Mouse (Mus musculus): ENCODE measurements around the gene 9530068E07Rik. TPM values are rescaled to one million over a fixed set of nuclear protein-coding genes. Genes with fewer than 3 reads are reported as not detected.

9530068E07Rik gene
- total and polyA plus RNA-seq, 3 experiments: 75.7 to 85.9 TPM; not detected in 1

DNA sequence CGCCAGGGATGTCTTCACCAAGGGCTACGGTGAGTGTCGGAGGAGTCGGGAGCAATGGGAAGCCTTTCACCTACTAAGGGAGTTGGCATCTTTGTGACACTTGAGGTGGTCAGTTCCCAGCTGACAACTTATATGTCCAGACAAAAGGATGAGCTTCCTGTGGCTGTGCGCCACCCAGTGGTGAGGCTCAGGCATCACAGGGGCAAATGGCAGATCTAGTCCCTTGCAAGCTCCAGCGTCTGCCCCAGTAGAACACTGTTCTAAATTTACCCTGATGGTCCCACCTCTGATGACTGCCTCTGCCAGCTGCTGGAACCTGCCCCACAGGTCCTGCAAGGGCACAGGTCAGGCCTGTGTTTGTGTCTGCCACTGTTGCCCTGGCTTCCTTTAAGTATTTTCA, 21.9 kb upstream of the 9530068E07Rik start:
- no peaks in the 10 kb centered on the region for H3K9me3 ChIP-seq (replicated peaks; ENCODE audit: insufficient read depth, low read length)
- H3K4me1 ChIP-seq (ENCODE audit: control insufficient read depth in 1 of 2, insufficient read depth in 2 of 2, low read length in 2 of 2): peaks cover 3 to 9% of the 10 kb centered on the region in 2 experiments; a peak in 3 of 4 replicates
- H3K79me2 ChIP-seq (ENCODE audit: control insufficient read depth, insufficient read depth, low read length, poor library complexity): peaks cover 41% of the 10 kb centered on the region
- peaks cover 10 to 36% of the 10 kb centered on the region in 2 experiments for H3K36me3 ChIP-seq (ENCODE audit: control insufficient read depth in 1 of 2, insufficient read depth in 2 of 2, low read length in 2 of 2)
- H3K9ac ChIP-seq (ENCODE audit: control insufficient read depth, low read depth, low read length, poor library complexity, severe bottlenecking): no peak overlapping the region
- no peak overlapping the region for H3K27ac ChIP-seq (ENCODE audit: control insufficient read depth, low read depth, low read length)
- peak; percentile 70 for DNase-seq (ENCODE audit: low read depth, low spot score)
- no peak overlapping the region for H3K4me3 ChIP-seq (ENCODE audit: control insufficient read depth in 1 of 2, insufficient read depth in 1 of 2, low read depth in 2 of 2, low read length in 2 of 2)
- H3K27me3 ChIP-seq (ENCODE audit: control insufficient read depth in 1 of 2, insufficient read depth in 2 of 2, low read length in 2 of 2): no peaks in the 10 kb centered on the region
- no peak for TF ChIP-seq HCFC1 (IDR thresholded peaks at IDR 0.05; ENCODE audit: low read depth, low read length)
- TF ChIP-seq MAFK (IDR thresholded peaks at IDR 0.05; ENCODE audit: borderline replicate concordance, low read depth, low read length): no peak
- TF ChIP-seq POLR2AphosphoS2 (IDR thresholded peaks at IDR 0.05; ENCODE audit: low read length): no peak
- no peak for TF ChIP-seq ZNF384 (IDR thresholded peaks at IDR 0.05; ENCODE audit: low read depth, low read length)
- TF ChIP-seq RCOR1 (IDR thresholded peaks at IDR 0.05; ENCODE audit: low read depth, low read length): no peak
- TF ChIP-seq TBP (IDR thresholded peaks at IDR 0.05; ENCODE audit: low read depth, low read length): no peak
- peak; percentile 27 for TF ChIP-seq RAD21 (IDR thresholded peaks at IDR 0.05; ENCODE audit: low read depth, low read length)
- no peak for TF ChIP-seq CHD1 (IDR thresholded peaks at IDR 0.05; ENCODE audit: low read depth, low read length)
- TF ChIP-seq ELF1 (IDR thresholded peaks at IDR 0.05; ENCODE audit: low read depth, low read length): no peak
- no peak for TF ChIP-seq E2F4 (IDR thresholded peaks at IDR 0.05; ENCODE audit: borderline replicate concordance, low read depth, low read length)
- TF ChIP-seq JUND (IDR thresholded peaks at IDR 0.05; ENCODE audit: low read depth, low read length): no peak
- peak; percentile 71 to 93 (median 72) for TF ChIP-seq CTCF (IDR thresholded peaks at IDR 0.05 in 2 of 3, conservative IDR thresholded peaks at IDR 0.05 in 1 of 3; ENCODE audit: control insufficient read depth in 1 of 3, insufficient read depth in 1 of 3, low read depth in 2 of 3, low read length in 3 of 3, poor library complexity in 1 of 3, severe bottlenecking in 1 of 3)
- TF ChIP-seq GATA1 (IDR thresholded peaks at IDR 0.05; ENCODE audit: low read depth, low read length): no peak
- peak; percentile 54 for TF ChIP-seq SMC3 (IDR thresholded peaks at IDR 0.05; ENCODE audit: low read depth, low read length)
- no peak for TF ChIP-seq ZC3H11A (IDR thresholded peaks at IDR 0.05; ENCODE audit: low read depth, low read length)
- TF ChIP-seq SIN3A (IDR thresholded peaks at IDR 0.05; ENCODE audit: low read length): no peak
- no peak for TF ChIP-seq CHD2 (IDR thresholded peaks at IDR 0.05; ENCODE audit: low read length)
- no peak for TF ChIP-seq BHLHE40 (IDR thresholded peaks at IDR 0.05; ENCODE audit: borderline replicate concordance, low read depth, low read length)
- TF ChIP-seq TCF12 (IDR thresholded peaks at IDR 0.05; ENCODE audit: low read depth, low read length): no peak
- no peak for TF ChIP-seq USF1 (IDR thresholded peaks at IDR 0.05; ENCODE audit: low read depth, low read length)

DNA sequence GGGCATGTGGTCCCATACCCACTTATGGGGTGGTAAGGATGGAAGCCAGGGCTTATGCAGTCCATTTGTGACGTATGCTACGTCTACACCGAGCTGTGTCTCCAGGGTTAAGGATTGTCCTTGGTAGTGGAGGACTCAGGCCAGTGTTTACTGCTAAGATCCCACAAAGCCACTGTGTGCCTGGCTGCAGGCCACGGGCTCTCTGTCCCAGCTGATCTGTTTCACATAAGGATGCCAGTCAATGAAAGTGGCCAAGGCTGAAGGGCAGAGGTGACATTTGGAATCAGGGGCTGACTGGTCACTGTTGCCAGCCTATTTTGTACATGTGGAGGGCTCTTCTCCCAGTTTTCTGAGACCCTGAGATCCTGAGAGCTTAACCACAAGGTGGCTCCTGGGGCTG, 18.6 kb upstream of the 9530068E07Rik start:
- TF ChIP-seq EP300 (IDR thresholded peaks at IDR 0.05; ENCODE audit: low read depth in 1 of 2, low read length in 2 of 2) (no peak), POLR2AphosphoS2 (IDR thresholded peaks at IDR 0.05; ENCODE audit: low read length) (no peak), MAFK (IDR thresholded peaks at IDR 0.05; ENCODE audit: borderline replicate concordance, low read depth, low read length) (no peak), ZMIZ1 (IDR thresholded peaks at IDR 0.05; ENCODE audit: low read depth, low read length) (no peak), CHD1 (IDR thresholded peaks at IDR 0.05; ENCODE audit: low read depth, low read length) (no peak), POLR2AphosphoS5 (IDR thresholded peaks at IDR 0.05; ENCODE audit: borderline replicate concordance, low read depth, low read length) (no peak), RAD21 (IDR thresholded peaks at IDR 0.05; ENCODE audit: low read depth, low read length) (no peak), HCFC1 (IDR thresholded peaks at IDR 0.05; ENCODE audit: low read depth, low read length) (no peak), ZNF384 (IDR thresholded peaks at IDR 0.05; ENCODE audit: low read depth, low read length) (no peak), ETS1 (IDR thresholded peaks at IDR 0.05; ENCODE audit: low read depth, low read length) (no peak), MEF2A (IDR thresholded peaks at IDR 0.05; ENCODE audit: extremely low read depth, insufficient replicate concordance, low read depth, low read length, poor library complexity, severe bottlenecking) (no peak), ZC3H11A (IDR thresholded peaks at IDR 0.05; ENCODE audit: low read depth, low read length) (no peak), TCF12 (IDR thresholded peaks at IDR 0.05; ENCODE audit: low read depth, low read length) (no peak), CHD2 (IDR thresholded peaks at IDR 0.05; ENCODE audit: low read length) (no peak), ELF1 (IDR thresholded peaks at IDR 0.05; ENCODE audit: low read depth, low read length) (no peak), POLR2A (IDR thresholded peaks at IDR 0.05; ENCODE audit: control insufficient read depth in 1 of 2, insufficient read depth in 1 of 2, low read depth in 1 of 2, low read length in 2 of 2, poor library complexity in 1 of 2) (no peak), TAL1 (IDR thresholded peaks at IDR 0.05; ENCODE audit: low read length) (no peak), MAX (IDR thresholded peaks at IDR 0.05; ENCODE audit: low read length) (no peak), MXI1 (IDR thresholded peaks at IDR 0.05; ENCODE audit: low read depth, low read length) (no peak)
- H3K27me3 ChIP-seq (ENCODE audit: control insufficient read depth in 1 of 2, insufficient read depth in 2 of 2, low read length in 2 of 2): no peaks in the 10 kb centered on the region
- H3K79me2 ChIP-seq (ENCODE audit: control insufficient read depth, insufficient read depth, low read length, poor library complexity): peaks cover 10% of the 10 kb centered on the region
- H3K27ac ChIP-seq (ENCODE audit: control insufficient read depth, low read depth, low read length): no peak overlapping the region
- no peak overlapping the region for H3K9ac ChIP-seq (ENCODE audit: control insufficient read depth, low read depth, low read length, poor library complexity, severe bottlenecking)
- DNase-seq (ENCODE audit: low read depth, low spot score): no peak
- H3K4me3 ChIP-seq (ENCODE audit: control insufficient read depth in 1 of 2, insufficient read depth in 1 of 2, low read depth in 2 of 2, low read length in 2 of 2): no peak overlapping the region
- H3K9me3 ChIP-seq (replicated peaks; ENCODE audit: insufficient read depth, low read length): no peaks in the 10 kb centered on the region
- peaks cover 0 to 41% of the 10 kb centered on the region in 2 experiments; a peak in 2 of 4 replicates for H3K36me3 ChIP-seq (ENCODE audit: control insufficient read depth in 1 of 2, insufficient read depth in 2 of 2, low read length in 2 of 2)
- H3K4me1 ChIP-seq (ENCODE audit: control insufficient read depth in 1 of 2, insufficient read depth in 2 of 2, low read length in 2 of 2): no peaks in the 10 kb centered on the region

Data from MEL (cell line).